Mouse (Mus musculus): ENCODE measurements around the gene Clec3b. TPM values are rescaled to one million over a fixed set of nuclear protein-coding genes. Genes with fewer than 3 reads are reported as not detected.

The Clec3b gene
- not detected in 2 replicates for polyA plus RNA-seq (2014; fragmentation: Nextera tagmentation; extraction: Ambion mirVana)

DNA sequence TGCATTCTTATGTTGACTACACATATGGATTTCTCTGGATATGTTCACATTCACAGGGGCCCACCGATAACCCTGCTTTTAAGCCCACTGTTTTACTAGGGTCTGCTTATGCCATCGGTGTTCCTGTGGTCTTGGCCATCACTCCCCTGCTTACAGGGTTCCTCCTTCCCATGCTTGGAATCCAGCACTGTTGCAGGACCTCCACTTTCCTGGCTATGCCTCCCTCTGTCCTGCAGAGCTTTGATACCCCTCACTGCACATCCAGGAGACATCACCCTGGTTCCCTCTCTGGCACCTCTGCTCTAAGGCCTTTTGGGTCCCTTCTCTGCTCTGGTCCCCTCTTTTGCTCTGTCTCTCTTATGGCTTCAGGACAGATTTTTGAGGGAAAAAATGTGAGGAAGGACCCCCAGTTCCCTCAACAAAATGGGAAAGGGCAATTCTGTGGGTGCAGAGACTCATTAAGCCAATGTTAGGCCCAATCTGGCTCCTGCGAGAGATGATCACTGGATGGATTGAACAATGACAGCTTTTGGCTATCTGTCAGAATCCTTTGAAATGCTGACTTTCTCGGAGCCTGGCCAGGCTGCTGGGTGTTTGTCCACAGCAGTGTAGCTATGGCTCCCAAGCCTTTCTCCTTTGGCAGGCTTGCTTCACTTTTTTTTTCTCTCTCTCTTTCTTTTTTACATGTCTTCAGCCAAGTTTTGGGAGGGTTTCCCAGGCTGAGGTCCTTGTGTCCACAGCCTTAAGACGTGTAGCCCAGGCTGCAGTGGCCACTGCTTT lies at the start of gene Clec3b:
Clec3b (plus strand) TSS at position 706 of the 780 bp plus-strand sequence.
- Histone ChIP-seq H3K9me3 (ENCODE audit: control insufficient read depth, low read length) (0 out of 2 replicates have a peak, but pooled peaks cover 2% of the 10 kb centered on the region), H3K36me3 (ENCODE audit: control insufficient read depth, insufficient read depth, low read length) (no peaks in the 10 kb centered on the region), H3K27ac (ENCODE audit: low read depth) (no peak within 1 kb of the TSS), H3K9ac (ENCODE audit: low read length) (no peak within 1 kb of the TSS), H3K27me3 (replicated peaks; ENCODE audit: control insufficient read depth, insufficient read depth, low read length) (no peaks in the 10 kb centered on the region), H3K4me1 (replicated peaks; ENCODE audit: control insufficient read depth, insufficient read depth, low read length) (no peaks in the 10 kb centered on the region), H3K4me3 (ENCODE audit: low read depth, low read length) (no peak within 1 kb of the TSS), H3K4me2 (ENCODE audit: low read length) (no peak within 1 kb of the TSS)
- DNase-seq (ENCODE audit: low spot score) (no peak), ATAC-seq (replicated peaks; ENCODE audit: low FRiP score, low TSS enrichment, low read depth) (no peak)
- 80% methylated on average over 5 of the region's 5 CpGs for WGBS

DNA sequence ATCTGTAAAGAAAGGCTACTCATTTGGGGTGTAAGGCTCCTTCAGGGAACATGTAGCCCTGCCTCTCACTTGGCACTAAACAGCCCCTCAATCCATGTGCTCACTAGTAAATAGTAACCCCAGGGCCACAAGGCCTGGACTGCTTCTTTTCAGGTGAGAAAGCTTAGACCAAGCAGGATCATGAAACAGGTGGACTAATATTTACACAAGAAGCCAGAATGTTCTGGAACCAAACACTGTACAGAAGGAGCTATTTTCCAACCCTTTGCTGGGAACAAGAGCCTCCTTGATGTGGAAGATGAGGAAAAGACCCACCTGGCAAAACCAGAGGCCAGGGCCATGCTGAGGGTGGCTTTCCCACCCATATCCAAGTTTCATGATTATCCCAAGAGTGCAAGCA lies 47.3 kb upstream of the Clec3b start:
- Histone ChIP-seq H3K4me3 (ENCODE audit: low read depth, low read length) (no peak overlapping the region), H3K9me3 (ENCODE audit: control insufficient read depth, low read length) (no peaks in the 10 kb centered on the region), H3K4me1 (replicated peaks; ENCODE audit: control insufficient read depth, insufficient read depth, low read length) (no peaks in the 10 kb centered on the region), H3K27ac (ENCODE audit: low read depth) (no peak overlapping the region), H3K27me3 (replicated peaks; ENCODE audit: control insufficient read depth, insufficient read depth, low read length) (no peaks in the 10 kb centered on the region), H3K36me3 (ENCODE audit: control insufficient read depth, insufficient read depth, low read length) (peaks cover 30% of the 10 kb centered on the region), H3K9ac (ENCODE audit: low read length) (no peak overlapping the region), H3K4me2 (ENCODE audit: low read length) (no peak overlapping the region)
- no peak for ATAC-seq (replicated peaks; ENCODE audit: low FRiP score, low TSS enrichment, low read depth)
- DNase-seq (ENCODE audit: low spot score), result no peak

DNA sequence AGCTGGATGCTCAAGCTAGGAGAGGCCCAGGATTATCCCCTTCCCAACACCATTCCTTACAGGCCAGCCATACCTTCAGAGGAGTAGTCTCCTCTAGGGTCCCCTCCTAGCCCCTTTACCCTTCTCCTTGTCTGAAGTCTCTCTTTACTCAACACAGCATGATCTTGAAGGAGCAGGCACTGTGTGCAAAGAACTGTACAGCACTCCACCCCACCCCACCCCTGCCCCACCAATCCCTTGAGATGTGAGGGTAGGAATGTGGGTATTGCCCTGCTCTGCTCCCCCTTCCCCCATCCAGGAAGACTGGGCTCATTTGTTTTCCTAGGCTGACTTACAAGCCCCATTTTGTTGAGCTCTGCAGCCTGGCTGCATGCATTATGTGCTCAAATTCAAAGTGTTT lies 46.4 kb upstream of the Clec3b start:
- Histone ChIP-seq H3K27ac (ENCODE audit: low read depth) (no peak overlapping the region), H3K36me3 (ENCODE audit: control insufficient read depth, insufficient read depth, low read length) (peaks cover 21% of the 10 kb centered on the region), H3K4me3 (ENCODE audit: low read depth, low read length) (no peak overlapping the region), H3K9ac (ENCODE audit: low read length) (no peak overlapping the region), H3K4me1 (replicated peaks; ENCODE audit: control insufficient read depth, insufficient read depth, low read length) (no peaks in the 10 kb centered on the region), H3K4me2 (ENCODE audit: low read length) (no peak overlapping the region), H3K9me3 (ENCODE audit: control insufficient read depth, low read length) (no peaks in the 10 kb centered on the region), H3K27me3 (replicated peaks; ENCODE audit: control insufficient read depth, insufficient read depth, low read length) (no peaks in the 10 kb centered on the region)
- ATAC-seq (replicated peaks; ENCODE audit: low FRiP score, low TSS enrichment, low read depth) (no peak), DNase-seq (ENCODE audit: low spot score) (no peak)

DNA sequence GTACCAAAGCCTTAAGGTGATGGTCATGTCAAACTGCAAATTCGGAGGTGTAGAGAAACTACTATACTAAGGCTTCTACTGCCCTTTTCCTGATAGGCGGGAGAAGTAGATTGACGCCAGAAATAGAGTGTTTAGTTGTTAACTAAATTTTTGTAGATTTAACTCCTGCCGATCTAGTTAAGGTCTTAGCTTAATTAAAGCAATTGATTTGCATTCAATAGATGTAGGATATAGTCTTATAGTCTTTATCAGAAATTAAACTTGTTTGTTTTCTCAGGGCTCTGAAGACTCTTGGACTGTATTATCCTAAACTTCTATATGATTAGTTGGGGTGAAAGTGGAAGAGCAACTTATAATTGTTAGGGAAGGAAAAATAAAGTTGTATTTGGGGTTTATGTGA lies 43.6 kb upstream of the Clec3b start:
- Histone ChIP-seq H3K9ac (ENCODE audit: low read length) (no peak overlapping the region), H3K27ac (ENCODE audit: low read depth) (no peak overlapping the region), H3K27me3 (replicated peaks; ENCODE audit: control insufficient read depth, insufficient read depth, low read length) (no peaks in the 10 kb centered on the region), H3K4me3 (ENCODE audit: low read depth, low read length) (no peak overlapping the region), H3K4me2 (ENCODE audit: low read length) (no peak overlapping the region), H3K9me3 (ENCODE audit: control insufficient read depth, low read length) (no peaks in the 10 kb centered on the region), H3K36me3 (ENCODE audit: control insufficient read depth, insufficient read depth, low read length) (0 out of 2 replicates have a peak, but pooled peaks cover 3% of the 10 kb centered on the region), H3K4me1 (replicated peaks; ENCODE audit: control insufficient read depth, insufficient read depth, low read length) (peaks cover 10% of the 10 kb centered on the region)
- WGBS, result 94% methylated on average over 4 of the region's 4 CpGs
- no peak for ATAC-seq (replicated peaks; ENCODE audit: low FRiP score, low TSS enrichment, low read depth)
- DNase-seq (ENCODE audit: low spot score), result no peak

DNA sequence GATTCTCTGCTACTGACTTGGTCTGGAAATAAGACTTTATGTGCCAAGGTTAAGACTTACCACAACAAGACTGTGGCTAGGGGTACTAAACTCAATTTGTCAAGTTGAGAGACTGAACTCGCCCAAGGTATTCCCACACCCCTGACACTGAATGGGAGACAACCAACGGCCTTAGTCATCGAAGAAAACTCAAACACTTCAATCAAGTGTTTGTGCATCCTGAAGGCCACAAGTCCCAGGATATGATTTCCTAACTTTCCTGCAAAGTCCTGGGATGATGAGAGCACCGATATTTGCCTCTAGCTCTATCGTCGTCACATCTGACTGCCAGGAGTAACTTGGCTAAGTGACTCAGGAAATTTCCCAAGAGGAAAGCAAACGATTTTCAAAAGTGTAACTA lies 41.6 kb upstream of the Clec3b start:
- Histone ChIP-seq H3K4me2 (ENCODE audit: low read length) (no peak overlapping the region), H3K4me1 (replicated peaks; ENCODE audit: control insufficient read depth, insufficient read depth, low read length) (peaks cover 15% of the 10 kb centered on the region), H3K27ac (ENCODE audit: low read depth) (no peak overlapping the region), H3K27me3 (replicated peaks; ENCODE audit: control insufficient read depth, insufficient read depth, low read length) (no peaks in the 10 kb centered on the region), H3K4me3 (ENCODE audit: low read depth, low read length) (no peak overlapping the region), H3K9ac (ENCODE audit: low read length) (no peak overlapping the region), H3K9me3 (ENCODE audit: control insufficient read depth, low read length) (no peaks in the 10 kb centered on the region), H3K36me3 (ENCODE audit: control insufficient read depth, insufficient read depth, low read length) (0 out of 2 replicates have a peak, but pooled peaks cover 3% of the 10 kb centered on the region)
- DNase-seq (ENCODE audit: low spot score), result no peak
- 89% methylated on average over 7 of the region's 7 CpGs for WGBS
- ATAC-seq (replicated peaks; ENCODE audit: low FRiP score, low TSS enrichment, low read depth), result no peak

DNA sequence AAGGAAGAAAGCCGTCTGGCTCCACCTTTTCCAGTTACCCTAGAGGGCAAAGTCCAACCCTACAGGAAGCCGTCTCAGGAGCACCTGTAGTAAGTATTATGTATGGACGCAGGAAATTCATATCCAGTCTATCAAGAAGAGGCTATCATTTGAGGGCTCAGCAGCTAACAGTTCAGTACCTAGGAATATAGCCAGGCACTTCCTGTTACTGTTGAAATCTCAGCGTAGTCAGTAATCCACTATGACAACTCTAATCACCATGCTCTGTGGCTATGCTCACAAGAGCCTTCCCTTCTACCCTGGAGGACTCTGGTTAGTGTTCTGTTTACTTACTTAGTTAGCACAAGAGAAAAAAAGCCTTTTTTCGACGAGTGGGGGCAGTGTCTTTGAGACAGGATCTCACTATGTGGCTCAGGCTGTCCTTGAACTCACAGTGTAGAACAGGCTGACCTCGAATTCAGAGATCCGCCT lies 39.0 kb upstream of the Clec3b start:
- peak overlapping the region; percentile 97 for H3K4me3 ChIP-seq (ENCODE audit: low read depth, low read length)
- peak overlapping the region; percentile 95 for H3K4me2 ChIP-seq (ENCODE audit: low read length)
- no peaks in the 10 kb centered on the region for H3K27me3 ChIP-seq (replicated peaks; ENCODE audit: control insufficient read depth, insufficient read depth, low read length)
- H3K9ac ChIP-seq (ENCODE audit: low read length), result peak overlapping the region; percentile 92
- DNase-seq (ENCODE audit: low spot score), result peak; percentile 52
- H3K36me3 ChIP-seq (ENCODE audit: control insufficient read depth, insufficient read depth, low read length), result peaks cover 12% of the 10 kb centered on the region; the same call in 1 of the 2 replicates
- WGBS, result 48% methylated on average over 8 of the region's 8 CpGs
- peaks cover 15% of the 10 kb centered on the region for H3K4me1 ChIP-seq (replicated peaks; ENCODE audit: control insufficient read depth, insufficient read depth, low read length)
- peak overlapping the region; percentile 94; the same call in 1 of the 2 replicates for H3K27ac ChIP-seq (ENCODE audit: low read depth)
- H3K9me3 ChIP-seq (ENCODE audit: control insufficient read depth, low read length), result no peaks in the 10 kb centered on the region
- no peak for ATAC-seq (replicated peaks; ENCODE audit: low FRiP score, low TSS enrichment, low read depth)

DNA sequence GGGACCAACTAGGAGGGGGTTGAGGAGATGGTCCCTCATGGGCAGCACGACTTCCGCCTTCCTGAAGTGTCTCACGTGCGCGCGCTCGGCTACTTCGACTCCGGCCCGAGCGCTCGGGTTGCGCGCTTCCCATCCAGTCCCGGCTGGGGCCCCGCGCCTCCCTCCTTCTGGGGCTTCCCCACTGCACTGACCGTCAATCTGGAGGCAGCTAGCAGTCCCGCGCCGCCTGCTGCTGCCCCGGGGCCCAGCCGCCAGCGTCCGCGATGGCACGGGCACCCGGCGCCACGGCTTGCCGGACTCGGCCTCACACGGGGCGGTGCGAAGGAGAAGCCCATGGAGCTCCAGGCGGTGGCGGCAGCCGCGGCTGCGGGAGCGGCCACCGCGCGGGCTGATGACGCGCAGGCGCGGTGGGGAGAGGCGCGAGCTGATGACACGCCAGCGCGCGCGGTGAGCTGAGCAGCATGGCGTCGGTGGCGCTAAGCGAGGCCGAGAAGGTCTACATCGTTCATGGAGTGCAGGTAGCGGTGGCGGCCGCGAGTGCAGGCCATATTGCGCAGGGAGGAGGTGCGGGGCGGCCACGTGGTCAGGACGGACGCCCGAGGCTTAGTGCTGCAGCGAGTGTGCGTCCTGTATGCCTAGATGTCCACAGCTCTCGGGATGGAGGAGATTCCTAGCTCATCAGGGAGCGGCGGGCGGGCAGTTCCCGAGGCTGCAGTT lies 37.8 kb upstream of the Clec3b start, which contains the start of the genes Zdhhc3 and Exosc7:
Zdhhc3 (minus strand) TSS at position 401 of the 717 bp plus-strand sequence.
Exosc7 (plus strand) TSS at position 411 of the 717 bp plus-strand sequence.
- under 1% methylated on average over 70 of the region's 79 CpGs for WGBS
- Histone ChIP-seq H3K27me3 (replicated peaks; ENCODE audit: control insufficient read depth, insufficient read depth, low read length) (no peaks in the 10 kb centered on the region), H3K4me2 (ENCODE audit: low read length) (peak within 1 kb of the TSS; percentile 95), H3K4me1 (replicated peaks; ENCODE audit: control insufficient read depth, insufficient read depth, low read length) (peaks cover 15% of the 10 kb centered on the region), H3K9me3 (ENCODE audit: control insufficient read depth, low read length) (no peaks in the 10 kb centered on the region), H3K36me3 (ENCODE audit: control insufficient read depth, insufficient read depth, low read length) (peaks cover 17% of the 10 kb centered on the region; the same call in 1 of the 2 replicates), H3K27ac (ENCODE audit: low read depth) (peak within 1 kb of the TSS; percentile 94), H3K4me3 (ENCODE audit: low read depth, low read length) (peak within 1 kb of the TSS; percentile 97), H3K9ac (ENCODE audit: low read length) (peak within 1 kb of the TSS; percentile 92)
- DNase-seq (ENCODE audit: low spot score) (peak; percentile 93), ATAC-seq (replicated peaks; ENCODE audit: low FRiP score, low TSS enrichment, low read depth) (peak; percentile 91)

DNA sequence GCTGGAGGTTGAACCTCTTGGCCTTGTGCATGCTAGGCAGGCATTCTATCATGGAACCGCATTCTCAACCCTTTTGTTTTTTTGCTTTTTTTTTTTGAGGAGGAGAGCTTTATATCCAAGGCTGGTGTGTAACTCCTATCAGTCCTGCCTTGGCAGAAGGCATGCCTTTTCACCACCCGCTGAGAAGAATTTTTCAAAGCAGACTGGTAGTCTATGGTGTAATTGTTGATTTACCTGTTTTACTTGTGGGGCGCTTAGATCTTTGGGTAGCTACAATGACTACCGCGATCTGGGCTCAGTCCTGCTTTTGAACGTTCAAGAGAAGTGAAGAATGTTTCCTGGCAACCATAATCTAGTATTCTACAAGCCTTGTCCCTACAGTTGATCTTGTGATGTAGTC lies 36.8 kb upstream of the Clec3b start:
- Histone ChIP-seq H3K27ac (ENCODE audit: low read depth) (no peak overlapping the region), H3K9ac (ENCODE audit: low read length) (peak overlapping the region; percentile 92), H3K36me3 (ENCODE audit: control insufficient read depth, insufficient read depth, low read length) (peaks cover 22% of the 10 kb centered on the region), H3K4me1 (replicated peaks; ENCODE audit: control insufficient read depth, insufficient read depth, low read length) (peaks cover 15% of the 10 kb centered on the region), H3K4me3 (ENCODE audit: low read depth, low read length) (peak overlapping the region; percentile 97), H3K27me3 (replicated peaks; ENCODE audit: control insufficient read depth, insufficient read depth, low read length) (no peaks in the 10 kb centered on the region), H3K9me3 (ENCODE audit: control insufficient read depth, low read length) (no peaks in the 10 kb centered on the region), H3K4me2 (ENCODE audit: low read length) (peak overlapping the region; percentile 95)
- WGBS, result 65% methylated on average over 6 of the region's 6 CpGs
- DNase-seq (ENCODE audit: low spot score) (no peak), ATAC-seq (replicated peaks; ENCODE audit: low FRiP score, low TSS enrichment, low read depth) (no peak)

Measured in intestine, embryonic 14.5 days (tissue).